Mouse (Mus musculus) urinary bladder, postnatal 10 days (tissue): ENCODE measurements around the gene G430095P16Rik.

Source experiments
- DNase-seq: peaks from one replicate; pipeline ENCODE4 v3.0.0; 2022; ENCODE audit warnings: low spot score

The G430095P16Rik gene

GRCm38 (mm10) chr8:84703466-84704249 lies 19.1 kb upstream of the G430095P16Rik start:
- DNase-seq: no peak

DNA sequence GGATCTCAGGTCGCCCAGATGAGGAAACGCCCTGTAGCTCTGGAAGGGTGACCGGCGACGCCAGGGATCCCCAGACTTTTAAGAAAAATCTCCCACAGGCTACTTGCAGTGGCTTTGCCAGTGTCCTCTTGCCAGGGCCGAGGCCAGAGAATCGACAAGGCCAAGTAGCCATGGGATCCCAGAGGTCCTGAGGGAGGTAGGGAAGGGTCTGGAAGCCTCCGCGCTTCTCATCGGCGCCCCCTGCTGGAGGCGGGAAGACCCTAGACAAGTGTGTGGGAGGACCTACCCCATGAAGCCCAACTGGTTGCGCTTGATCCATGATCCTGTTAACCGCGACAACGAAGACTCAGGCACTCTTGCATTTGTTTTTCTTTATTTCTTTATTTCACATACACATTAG lies 18.5 kb upstream of the G430095P16Rik start:
- DNase-seq: no peak

GRCm38 (mm10) chr8:84704867-84705831 lies 17.7 kb upstream of the G430095P16Rik start:
- DNase-seq: no peak

GRCm38 (mm10) chr8:84705960-84706359 lies 16.8 kb upstream of the G430095P16Rik start:
- DNase-seq: no peak

- DNase-seq: no peak
Observed at GRCm38 (mm10) chr8:84706610-84707266, 16.1 kb upstream of the G430095P16Rik start.

DNA sequence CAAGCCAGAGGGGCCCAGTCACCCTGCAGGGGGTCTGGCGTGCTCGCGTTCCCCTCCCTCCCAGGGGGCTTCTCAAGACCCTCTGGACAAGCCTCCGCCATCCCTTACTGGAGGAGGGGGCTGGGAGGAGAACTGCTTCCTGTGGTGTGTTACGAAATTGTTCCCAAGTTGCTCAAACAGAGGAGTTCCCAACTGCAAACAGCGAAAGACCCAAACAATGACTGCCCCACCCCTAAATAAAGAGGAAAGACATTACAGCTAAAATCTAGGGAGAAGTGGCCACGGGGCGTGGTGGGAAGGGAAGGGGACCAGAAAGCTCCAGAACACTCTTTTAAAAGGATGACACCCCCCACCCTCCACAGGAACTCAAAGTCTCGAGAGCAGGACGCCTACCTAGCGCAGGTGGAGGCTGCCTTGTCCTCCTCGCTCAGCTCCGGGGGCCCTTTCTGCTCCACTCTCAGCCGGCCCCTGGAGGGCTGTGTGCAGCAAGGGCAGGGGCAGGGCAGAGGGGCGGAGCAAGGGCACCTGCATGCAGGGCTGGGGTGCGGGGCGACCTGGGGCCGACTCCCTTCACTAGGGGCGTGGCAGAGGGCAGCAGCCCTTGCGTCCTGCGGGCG lies 15.4 kb upstream of the G430095P16Rik start:
- no peak for DNase-seq

DNA sequence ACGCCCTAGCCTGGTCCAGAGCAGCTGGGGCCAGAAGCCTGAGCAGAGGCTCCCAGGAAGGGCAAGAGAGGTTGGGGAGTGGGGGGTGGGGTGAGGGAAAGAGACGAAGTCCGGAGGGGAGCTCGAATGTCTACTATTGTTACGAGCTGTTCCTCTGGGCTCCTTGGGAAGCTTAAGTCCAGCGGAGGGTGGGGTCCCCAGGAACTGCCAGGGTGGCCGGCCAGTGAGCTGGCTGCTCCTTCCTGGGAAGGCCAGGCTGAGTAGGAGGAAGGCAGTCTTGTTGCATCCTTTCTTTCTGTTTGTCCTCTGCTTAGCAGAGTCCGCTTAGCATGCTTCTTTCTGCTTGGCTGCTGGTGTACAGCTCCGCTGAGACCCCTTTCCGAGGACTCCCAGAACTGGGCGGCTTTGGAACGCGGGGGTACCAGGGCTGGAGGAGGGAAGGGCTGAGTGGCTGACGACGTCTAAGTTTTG lies 14.7 kb upstream of the G430095P16Rik start:
- no peak for DNase-seq

GRCm38 (mm10) chr8:84708774-84709475 lies 13.9 kb upstream of the G430095P16Rik start:
- no peak for DNase-seq

GRCm38 (mm10) chr8:84709931-84710330 lies 12.9 kb upstream of the G430095P16Rik start:
- no peak for DNase-seq

GRCm38 (mm10) chr8:84711312-84711711 lies 11.5 kb upstream of the G430095P16Rik start:
- DNase-seq: no peak

- no peak for DNase-seq
Observed at GRCm38 (mm10) chr8:84711933-84712758, 10.7 kb upstream of the G430095P16Rik start.

GRCm38 (mm10) chr8:84712759-84713120 lies 10.1 kb upstream of the G430095P16Rik start:
- no peak for DNase-seq

DNA sequence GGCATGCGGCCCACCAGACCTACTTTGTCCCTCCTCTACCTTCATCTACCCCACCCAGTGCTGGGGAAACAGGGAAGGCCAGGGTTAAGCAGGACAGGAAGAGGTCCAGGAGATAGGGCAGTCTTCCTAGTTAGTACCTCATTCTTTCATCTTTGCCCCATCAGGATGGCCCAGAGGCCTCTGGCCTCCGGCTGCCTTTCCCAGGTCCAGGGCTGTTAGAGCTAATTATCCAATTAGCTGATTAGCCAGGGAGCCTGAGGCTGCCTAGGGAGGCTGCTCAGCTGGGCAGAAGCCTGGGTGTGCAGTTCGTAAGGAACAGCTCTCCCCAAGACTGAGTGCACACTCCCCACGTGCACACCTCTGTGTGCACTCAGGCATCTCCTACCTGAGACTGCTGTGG lies 9.4 kb upstream of the G430095P16Rik start:
- no peak for DNase-seq

- DNase-seq: no peak
Observed at GRCm38 (mm10) chr8:84714161-84714560, 8.6 kb upstream of the G430095P16Rik start.

DNA sequence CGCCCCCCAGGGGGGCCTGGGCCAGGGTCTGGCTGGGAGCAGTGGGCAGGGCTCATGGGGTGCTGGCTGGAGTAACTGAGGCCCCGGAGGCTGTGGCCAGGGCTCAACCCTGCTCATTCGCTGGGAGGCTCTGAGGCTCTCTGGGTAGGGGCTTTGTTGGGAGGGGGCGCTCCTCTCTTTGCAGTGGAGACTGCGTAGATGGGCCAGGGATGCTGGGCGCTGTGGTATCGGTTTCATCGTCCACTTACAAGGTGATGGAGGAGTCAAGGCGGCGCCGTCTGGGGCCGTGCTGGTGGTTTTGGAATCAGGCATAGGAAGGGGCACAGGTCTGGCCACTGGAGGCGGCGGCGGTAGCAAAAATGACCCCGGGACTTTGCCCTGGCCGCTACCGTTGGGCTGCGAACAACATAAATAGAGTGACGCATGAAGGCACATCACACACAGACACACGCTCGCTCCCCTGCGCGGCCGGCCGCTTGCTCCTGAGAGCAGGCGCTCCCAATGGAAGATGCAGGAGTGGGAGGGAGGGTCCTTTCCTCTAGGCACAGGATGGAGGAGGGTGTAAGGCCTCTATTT lies 6.8 kb upstream of the G430095P16Rik start:
- DNase-seq: no peak

- no peak for DNase-seq
Observed at GRCm38 (mm10) chr8:84716790-84717189, 6.0 kb upstream of the G430095P16Rik start.

DNA sequence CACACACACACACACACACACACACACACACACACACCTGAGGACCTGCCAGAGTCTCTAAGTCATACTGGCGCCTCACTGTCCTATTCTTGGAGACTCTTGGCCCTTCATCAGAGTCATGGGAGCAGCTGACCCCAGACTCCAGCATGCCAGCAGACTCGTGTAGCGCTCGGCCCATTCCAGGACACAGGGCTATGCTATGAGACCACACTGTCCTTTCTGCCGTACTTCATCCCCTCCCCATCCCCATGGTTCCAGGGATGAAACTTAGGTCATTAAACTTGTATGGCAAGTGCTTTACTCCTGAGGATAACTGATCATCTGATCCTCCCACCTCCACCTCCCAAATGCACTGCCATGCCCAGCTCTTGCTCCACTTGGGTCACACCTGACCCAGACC lies 4.3 kb upstream of the G430095P16Rik start:
- no peak for DNase-seq

DNA sequence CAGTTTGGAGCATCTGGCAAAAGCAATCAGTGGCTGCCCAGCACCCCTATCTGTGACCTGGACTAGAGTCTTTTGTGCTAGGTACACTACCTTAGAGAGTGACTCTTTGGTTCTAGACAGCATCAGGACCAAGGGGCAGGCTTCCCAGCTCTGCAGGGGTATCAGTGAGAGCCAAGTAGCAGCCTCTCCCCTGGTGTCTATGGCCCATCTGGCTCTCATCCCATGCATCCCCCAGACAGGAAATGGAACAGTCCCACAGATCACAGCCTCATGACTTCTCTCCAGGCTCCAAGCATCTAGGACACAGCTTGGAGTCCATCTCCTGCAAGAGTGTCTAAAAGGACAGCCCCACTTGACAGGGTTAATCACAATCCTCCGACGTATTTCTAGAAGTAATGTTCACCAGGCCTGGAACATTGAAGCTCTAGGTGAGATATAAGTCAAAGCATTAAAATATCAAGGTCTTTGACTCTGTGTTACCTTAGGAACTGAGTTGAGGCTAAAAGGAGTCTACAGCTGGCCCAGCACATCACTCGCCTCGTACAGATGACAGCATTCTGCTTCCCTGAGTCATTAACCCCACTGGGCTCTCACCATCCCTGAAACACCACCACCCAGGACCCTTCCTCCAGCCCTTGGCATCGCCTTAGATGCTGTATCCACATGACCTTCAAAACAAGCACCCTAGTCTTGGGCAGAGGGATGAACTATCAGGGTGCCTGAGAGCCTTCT lies 3.7 kb upstream of the G430095P16Rik start:
- DNase-seq: no peak

GRCm38 (mm10) chr8:84722530-84722849 lies 317 bp upstream of the G430095P16Rik start:
- DNase-seq: no peak

GRCm38 (mm10) chr8:84723571-84723900 lies 729 bp downstream of the G430095P16Rik start:
- no peak for DNase-seq
